Mouse (Mus musculus): ENCODE measurements around the gene Ccdc33.
A peak's percentile ranks its signal among the peaks of the same experiment; 100 is the strongest.

Gene Ccdc33

DNA sequence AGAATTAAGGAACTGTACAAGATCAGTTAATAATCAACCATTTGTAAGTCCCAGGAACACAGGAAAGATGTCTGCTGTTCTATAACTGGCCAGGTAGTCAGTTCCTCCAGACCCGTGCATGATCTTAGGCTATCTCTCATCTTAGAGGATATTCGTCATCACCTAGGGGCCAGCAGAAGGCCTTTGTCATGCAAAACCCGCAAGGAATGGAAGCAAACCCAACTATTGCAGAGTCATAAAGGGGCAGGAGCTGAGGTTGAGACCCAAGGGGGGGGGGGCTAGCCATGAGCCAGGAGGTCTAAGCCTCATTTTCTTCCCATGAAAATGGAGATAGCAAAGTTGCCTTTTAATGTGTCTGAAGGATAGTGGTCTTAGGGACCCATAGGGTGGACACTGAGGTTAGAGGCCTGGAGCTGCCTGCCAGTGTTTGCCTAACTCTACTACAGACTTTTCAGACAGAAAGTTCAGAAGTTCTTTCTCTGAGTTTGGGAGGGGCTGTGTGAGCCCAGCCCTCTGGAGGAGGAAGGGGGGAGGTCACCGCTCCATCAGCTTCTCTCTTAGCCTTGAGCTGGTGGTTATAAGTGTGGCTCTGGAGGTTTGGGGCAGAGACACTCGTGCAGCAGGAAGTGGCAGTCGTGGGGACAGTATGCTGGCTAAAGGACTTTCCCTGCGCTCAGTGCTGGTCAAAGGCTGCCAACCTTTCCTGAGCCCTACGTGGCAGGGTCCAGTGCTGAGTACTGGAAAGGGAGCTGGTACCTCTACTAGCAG lies 104.0 kb downstream of the Ccdc33 start:
- DNase-seq (ENCODE audit: extremely low spot score, low spot score): no peak

DNA sequence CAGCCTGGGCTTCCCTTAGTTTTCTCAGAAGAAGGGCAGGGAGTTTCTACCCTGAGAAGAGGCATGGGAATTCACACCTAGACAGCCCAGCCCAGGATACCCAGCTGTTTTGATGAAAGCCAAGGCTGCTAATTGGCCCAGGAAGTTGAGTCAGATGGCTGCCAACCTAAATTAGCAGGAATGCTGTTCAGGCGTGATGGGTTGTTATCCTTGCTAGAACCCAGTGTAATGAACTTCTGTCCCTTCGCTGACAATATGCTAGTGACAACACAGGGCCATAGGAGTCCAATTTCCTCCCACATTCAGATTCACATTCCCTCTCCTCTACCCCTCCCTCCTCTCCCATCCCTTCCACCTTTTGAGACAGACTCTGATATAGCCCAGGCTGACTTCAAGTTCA lies 105.7 kb downstream of the Ccdc33 start:
- DNase-seq (ENCODE audit: extremely low spot score, low spot score): no peak

DNA sequence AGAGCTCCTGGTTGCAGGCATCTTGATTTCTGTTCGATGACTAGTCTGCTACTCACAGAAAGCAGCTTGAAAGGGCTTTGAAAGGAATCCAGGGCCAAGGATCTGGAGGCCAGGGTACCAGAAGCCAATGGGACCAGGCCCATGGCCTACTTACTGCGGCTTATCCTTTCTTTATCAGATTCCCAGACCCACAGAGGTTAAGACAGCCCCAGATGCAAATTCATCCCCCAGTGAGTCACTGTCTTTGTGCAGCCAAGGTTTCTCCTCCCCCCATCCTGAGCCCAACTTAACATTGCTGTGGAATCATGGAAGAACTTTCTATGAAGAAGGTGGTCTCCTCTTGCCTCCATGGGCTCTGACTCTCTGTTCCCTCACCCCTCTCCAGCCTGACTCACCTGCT lies 106.1 kb downstream of the Ccdc33 start:
- no peak for DNase-seq (ENCODE audit: extremely low spot score, low spot score)

DNA sequence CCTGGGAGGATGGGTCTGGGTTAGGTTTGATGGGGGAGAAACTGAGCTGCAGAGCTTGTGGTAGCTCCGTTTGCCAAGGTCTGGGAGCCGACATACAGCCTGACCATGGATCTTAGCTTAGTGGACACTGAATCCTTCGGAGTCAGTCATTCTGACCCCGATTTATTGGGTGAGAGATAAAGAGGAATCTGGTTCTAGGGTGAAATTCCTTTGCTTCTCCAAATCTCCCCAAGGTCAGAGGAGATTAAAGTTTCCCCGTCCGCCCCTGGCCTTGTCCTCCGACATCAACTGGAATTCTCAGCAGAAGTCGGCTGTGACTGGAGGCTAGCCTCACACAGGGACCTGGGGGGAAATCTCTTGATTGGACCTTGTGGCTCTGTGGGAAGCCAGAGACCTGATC lies 107.1 kb downstream of the Ccdc33 start:
- no peak for DNase-seq (ENCODE audit: extremely low spot score, low spot score)

DNA sequence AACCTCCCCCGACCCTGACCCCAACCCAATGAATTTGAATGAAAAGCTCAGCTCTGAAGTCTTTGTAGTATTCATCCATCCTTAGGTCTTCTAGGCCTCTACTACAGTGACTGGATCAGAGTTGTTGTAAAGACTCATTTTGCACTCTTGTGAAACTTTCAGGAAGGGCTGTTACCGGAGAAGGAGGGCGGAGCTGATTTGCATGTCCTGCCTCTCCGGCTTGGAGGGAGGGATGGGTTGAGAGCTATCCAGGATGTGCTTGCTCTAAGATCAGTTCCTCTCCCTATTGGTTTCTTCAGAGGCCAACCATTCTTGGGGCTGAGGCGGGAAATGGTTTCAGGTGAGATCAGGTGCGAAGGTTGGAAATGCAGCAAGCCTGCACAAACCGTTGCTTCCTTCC lies 107.6 kb downstream of the Ccdc33 start:
- DNase-seq (ENCODE audit: extremely low spot score, low spot score): no peak

DNA sequence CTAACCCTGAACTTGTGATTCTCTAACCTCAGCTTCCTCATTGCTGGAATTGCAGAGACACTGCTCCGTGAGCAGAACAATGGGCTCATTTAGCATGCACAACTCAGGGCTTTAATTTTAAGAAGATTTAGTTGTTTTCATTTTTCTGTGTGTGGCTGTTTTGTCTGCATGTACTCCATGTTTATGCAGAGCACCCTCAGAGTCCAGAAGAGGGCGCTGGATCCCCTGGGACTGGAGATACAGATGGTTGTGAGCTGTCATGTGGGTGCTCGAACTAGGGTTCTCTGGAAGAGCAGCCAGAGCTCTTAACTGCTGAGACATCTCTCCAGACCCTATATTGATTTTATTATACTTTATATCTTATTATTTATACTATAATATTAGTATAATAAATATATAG lies 109.0 kb downstream of the Ccdc33 start:
- no peak for DNase-seq (ENCODE audit: extremely low spot score, low spot score)

DNA sequence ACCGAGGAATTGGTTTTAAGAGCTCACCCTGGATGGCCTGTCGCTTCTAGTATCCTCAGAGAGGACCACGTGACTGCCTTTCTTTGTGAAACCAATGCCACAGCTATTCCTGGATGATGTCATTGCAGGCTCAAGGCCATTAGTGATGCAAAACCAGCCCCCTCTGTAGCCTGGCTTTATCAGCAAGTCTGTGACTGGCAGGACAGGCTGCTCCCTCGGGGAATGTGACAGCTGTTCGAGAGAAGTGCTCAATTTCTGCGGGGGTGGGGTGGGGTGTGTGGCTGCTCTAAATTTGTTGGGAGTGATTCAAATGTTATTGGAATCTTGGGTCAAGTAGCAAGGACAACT lies 109.6 kb downstream of the Ccdc33 start:
- DNase-seq (ENCODE audit: extremely low spot score, low spot score): peak; percentile 58

DNA sequence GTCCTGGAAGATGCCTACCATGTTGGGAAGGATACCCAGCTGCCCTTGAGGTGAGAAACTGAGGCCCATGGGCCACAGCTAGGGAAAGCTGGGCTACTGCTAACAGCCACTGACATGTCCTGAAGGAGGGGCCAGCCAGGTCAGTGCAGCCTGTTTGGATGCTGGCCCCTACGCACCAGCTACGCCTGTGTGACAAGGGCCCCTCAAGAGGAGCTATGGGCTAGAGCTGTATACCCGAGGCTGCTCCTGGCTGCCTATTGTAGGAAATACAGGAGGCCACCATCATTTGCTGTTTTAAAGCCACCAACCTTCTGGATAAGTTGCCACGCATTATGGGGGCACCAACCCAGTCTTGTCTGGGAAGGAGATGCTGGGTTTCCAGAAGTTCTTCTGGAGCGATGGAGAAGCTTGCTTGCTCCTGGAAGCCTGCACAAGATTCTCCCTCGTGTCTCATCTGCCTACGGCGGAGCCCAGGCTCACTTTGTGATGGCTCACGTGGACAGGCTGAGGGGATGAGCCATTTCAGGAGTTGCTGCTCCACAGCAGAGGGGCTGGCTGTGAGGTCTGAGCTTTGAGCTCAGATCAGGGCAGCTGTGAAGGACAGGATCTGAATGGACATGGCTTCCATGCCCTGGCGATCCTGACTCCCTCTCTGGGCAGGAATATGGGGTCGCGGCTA lies 110.1 kb downstream of the Ccdc33 start:
- no peak for DNase-seq (ENCODE audit: extremely low spot score, low spot score)

DNA sequence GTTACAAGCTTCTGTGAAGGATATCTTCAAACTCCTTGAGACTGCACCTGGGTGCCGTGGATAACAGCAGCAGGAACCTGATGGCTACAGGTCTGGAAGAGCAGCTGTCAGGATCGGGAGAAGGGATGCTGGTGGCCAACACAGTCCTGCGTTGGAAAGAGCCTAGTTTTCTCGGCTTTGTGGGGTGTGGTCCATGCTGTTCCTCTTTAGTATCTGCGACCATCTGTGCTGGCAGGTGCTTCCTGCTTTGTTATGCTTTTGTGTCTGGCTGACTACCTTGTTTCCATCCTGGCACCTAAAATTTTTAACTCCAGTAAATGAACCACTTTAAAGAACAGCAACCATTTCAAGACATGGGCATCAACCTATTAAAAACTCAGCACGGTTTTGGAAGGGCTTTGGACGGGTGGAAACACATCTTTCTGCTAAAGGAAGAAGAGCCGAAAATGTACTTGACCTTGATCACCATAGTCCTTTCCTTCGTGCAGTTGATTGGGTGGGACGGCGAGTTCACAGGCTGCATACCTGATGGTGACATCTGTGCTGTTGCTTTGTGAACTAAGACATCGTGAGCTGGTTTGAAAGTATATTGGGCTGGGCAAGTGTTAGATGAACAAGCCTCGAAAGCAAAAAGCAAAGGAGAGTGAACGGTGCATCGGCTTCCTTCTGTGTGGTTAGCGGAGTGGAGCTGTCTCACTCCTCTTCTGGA lies 112.7 kb downstream of the Ccdc33 start, which contains the start of gene Cyp11a1:
Cyp11a1 (plus strand) TSS at position 659 of the 709 bp plus-strand sequence.
- DNase-seq (ENCODE audit: extremely low spot score, low spot score): no peak

DNA sequence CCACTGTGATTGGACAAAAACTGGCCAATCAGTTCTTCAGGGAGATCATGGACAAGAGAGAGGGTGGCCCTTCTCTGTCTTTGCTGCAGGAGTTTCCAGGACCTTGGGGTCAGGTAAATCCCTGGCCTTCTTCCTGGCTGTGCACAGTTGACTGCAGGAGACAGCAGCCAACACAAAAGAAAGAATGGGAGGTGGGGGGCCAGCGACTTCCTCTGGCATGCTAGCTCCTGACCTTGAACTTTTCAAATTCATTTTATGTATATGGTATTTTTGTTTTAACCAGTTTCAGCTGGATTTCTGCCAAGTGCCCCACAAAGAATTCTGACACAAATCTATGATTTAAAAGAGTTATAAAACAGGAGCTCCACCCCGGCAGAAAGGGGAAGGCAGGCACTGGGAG lies 115.4 kb downstream of the Ccdc33 start:
- DNase-seq (ENCODE audit: extremely low spot score, low spot score): no peak

DNA sequence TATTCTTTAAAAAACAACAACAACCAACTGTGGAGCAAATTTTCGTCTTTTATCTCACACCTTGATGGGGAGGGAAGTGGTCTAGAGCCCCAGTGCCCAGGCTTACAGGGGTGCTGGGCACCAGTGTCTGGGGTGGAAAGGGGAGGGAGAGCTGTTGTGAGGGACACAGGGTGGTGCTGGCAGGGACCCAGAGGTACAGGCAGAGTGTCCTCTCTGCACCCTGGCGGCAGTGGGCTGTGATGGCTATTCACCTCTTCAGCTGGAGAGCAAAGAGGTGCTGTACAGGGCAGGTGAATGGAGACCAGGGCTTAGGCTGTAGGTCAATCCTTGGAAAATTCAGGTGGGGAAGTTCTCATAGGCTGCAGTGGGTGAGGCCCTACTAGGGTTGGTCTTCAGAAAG lies 118.9 kb downstream of the Ccdc33 start:
- no peak for DNase-seq (ENCODE audit: extremely low spot score, low spot score)

DNA sequence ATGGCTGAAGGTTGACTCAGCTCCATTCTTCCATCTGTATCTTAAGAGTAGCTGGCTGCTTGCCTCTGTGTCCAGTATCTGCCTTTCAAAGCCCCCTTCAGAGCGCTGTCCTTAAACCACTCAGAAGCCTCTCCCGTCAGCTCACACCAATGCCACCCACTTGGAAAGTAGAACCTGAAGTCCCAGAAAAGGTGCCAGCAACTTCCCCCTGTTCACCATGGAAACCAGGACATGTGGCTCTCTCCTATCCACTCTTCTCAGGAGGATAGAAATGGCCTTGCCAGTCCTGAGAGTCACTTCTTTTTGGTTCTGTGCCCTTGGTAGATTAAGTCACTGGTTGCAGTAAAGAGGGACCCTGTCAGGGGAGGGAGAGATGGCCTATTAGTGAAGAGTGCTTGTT lies 119.9 kb downstream of the Ccdc33 start:
- no peak for DNase-seq (ENCODE audit: extremely low spot score, low spot score)

DNA sequence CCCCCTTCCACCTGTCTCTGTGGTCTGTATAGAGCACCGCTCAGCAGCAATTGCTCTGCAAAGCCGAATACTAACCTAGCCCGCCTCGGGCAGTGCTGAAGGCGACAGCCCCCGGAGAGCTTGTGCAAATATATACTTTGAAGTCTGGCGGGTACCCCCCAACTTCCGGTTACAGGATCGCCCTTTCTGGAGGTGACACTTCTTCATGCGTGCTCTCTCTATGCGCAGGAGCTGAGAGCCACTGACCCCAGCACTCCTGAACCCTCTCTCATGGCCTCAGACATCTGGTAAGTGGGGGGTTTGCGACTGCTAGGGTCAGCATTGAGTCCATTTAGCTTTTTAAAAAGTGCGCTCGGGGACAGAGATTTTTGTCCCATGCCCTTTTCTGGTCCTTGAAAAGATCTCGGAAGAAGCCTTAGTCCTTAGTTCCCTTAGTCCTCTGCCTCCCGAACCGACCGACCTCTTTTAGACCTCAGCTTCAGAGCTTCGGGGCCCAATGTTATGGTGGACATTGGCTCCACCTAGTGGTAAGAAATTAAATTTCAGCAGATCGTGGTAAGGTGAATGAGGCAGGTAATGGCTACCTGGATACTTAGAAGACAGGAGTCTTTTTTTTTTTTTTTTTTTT lies 120.5 kb downstream of the Ccdc33 start:
- DNase-seq (ENCODE audit: extremely low spot score, low spot score): peak; percentile 61

DNA sequence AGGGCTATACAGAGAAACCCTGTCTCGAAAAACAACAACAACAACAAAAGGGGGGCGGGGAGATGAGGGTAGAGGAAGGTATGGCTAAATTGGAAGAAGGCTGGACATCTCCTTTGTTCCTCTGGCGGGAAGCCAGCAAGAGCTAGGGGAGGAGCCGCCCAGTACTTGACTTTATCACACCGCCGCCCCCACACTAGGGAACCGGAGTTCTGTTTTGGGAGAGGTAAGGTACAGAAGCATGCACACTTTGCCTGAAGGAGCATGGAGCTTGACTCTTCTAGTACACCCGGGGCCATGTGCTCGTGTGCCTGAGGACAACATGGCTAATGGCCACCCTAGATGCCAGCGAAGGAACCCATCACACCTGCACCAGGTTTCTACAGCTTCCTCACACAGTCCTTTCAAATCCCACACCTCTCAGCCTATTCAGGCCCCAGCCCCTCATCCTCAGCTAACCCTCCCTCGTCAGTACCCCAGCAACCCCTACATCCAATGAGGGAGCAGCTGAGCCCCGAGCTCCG lies 121.1 kb downstream of the Ccdc33 start:
- no peak for DNase-seq (ENCODE audit: extremely low spot score, low spot score)

DNA sequence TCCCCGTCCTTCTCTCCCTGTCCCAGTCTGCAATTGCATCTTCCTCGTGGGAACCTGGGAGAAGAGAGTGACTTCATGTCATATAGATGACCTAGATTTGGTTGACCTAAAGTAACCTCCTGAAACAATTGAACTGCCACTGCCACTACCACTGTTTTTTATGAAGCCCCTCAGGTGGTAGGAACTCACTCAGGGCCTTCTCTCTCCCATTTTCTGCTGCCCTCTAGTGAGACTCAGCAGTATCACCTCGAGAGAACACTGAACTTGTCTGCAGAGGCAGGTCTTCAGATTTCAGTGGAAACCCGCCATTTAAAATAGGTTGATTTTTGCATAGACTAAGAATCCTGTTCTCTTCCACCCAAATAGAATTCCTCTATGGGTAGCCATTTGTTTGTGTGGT lies 123.3 kb downstream of the Ccdc33 start:
- peak; percentile 34 for DNase-seq (ENCODE audit: extremely low spot score, low spot score)

DNA sequence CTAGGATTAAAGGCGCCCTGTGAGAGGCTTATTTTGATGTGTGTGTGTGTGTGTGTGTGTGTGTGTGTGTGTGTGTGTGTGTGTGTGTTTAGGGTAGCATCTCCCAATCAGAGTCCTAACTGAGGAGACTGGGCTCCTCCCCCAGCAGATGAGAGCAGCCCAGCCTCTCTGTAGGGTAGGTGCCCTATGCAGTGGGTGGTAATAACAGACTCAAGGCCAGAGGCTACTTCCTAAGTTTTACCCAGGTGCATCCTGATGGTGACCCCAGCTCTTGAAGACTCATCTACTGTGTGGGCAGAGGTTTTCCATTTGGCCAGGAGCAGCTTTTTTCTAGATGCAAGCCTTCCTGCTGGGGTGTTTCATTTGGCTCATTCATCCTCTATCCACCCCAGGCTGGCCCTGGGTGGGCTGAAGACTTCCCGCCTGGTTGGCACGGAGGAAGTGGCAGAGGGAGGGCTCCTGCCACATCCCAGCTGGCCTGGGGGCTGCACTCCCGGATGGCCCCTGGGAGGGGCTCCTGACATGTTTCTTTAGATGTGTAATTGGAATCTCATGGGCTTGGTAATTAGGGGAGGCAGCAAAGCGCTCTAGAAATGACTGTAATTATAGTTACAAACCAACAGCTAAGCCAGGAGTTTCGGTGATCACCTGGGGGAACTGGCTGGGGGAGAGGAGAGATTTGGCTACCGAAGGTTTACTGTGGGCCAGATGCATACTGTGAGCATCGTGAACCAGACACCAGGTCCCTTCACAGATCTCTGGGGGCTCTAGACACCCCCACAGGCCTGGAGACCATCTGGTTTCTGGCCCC lies 125.6 kb downstream of the Ccdc33 start:
- no peak for DNase-seq (ENCODE audit: extremely low spot score, low spot score)

DNA sequence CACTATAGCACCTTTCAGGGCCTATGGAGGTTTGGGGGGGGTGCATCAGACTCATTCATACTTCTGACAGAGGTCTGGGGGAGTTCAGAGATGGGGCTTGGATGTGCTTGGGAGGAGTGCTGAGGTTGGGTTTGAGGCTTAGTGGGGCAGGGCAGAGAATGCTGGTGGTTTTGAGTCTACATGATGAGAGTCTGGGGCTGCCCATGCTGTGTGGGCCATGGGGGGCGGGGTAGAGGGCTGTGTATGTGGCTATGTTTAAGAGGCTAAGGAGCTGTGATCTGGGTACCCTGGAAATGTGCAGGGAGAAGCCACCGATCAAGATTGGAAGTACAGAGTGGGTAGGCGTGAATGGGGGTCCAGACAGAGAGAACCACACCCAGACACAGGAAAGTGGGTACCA lies 126.6 kb downstream of the Ccdc33 start:
- no peak for DNase-seq (ENCODE audit: extremely low spot score, low spot score)

DNA sequence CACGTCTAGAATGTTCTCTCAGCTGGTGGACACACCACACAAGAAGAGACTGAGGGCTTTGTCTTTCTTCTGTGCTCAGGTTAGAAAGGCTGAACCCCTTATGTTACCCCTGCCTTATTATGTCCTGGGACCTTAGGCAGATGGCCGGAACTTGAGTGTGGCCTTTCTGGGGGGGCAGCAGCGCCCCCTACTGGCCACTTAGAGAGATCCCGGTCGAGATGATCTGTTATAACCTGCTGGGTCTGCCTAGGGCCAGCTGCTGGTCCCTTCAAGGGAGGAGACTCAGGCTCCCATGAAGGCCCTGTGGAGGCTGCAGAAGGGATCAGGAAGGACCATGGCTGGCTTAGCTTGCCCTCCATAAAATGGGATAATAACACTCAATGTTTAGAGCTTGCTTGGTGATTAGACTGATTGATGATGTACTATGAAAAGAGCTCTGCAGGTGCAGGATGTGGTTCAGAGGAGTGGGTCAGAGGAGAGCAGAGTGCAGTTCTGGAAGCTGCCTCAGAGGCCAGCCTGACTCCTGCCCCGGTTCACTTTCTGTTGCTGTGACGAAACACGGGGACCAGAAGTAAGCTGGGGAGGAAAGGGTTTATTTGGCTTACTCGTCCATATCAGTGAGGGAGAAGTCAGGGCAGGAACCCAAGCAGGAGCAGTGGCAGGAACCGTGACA lies 128.0 kb downstream of the Ccdc33 start:
- peak; percentile 43 for DNase-seq (ENCODE audit: extremely low spot score, low spot score)

DNA sequence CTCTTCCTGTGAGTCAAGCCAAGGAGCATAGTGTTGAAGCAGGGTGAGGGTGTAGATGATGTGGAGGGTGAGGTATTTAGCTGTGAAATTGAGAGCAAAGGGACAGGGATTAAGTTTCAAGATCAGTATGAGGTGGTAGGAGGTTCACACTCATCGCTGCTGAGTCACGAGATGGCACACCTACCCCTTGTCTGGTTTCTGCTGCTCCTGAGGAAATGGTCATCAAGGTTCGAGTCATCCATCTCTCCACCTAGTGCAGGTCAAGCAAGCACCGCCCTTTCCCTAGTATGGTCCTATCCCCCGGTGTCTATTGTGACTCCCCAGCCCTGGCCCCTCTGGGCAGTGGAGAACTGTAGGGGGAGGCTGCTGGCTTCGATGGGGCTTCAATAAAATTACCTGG lies 129.3 kb downstream of the Ccdc33 start:
- DNase-seq (ENCODE audit: extremely low spot score, low spot score): no peak

DNA sequence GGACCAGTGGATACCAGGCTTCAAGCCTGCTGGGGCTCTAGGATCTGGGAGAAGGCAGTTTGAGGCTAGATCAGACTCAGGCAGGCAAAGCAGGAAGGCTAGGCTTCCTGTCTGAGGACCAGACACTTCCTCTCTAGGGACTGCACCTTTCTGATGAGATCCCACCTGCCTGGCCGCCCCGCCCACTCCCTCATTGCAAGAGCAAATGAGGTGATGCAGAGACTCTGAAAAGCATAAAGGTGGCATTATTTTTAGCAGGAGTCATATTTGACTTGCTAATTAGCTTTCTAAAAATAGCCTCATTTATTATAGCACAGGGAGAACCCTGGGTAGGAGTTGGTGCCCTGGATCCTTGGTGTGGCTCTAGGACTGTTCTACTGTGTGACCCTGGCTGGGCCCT lies 130.5 kb downstream of the Ccdc33 start:
- no peak for DNase-seq (ENCODE audit: extremely low spot score, low spot score)

Data from neural tube, embryonic 10.5 days (tissue).